ENCODE assay signal across 8 mouse cellular contexts in genomic region chr8:72491017-72491416, GRCm38 (mm10). TPM values are rescaled to one million over a fixed set of nuclear protein-coding genes. Genes with fewer than 3 reads are reported as not detected.
DNase-seq lines count a peak whose midpoint lies in the region; ATAC-seq and TF ChIP-seq lines count a peak whose summit lies in the region.

No protein-coding gene starts in this region.

- no peak for DNase-seq in kidney, adult 2 months
- DNase-seq in hindbrain, postnatal 0 days (ENCODE audit: low spot score): no peak
- DNase-seq in thymus, postnatal 4 days: no peak
- DNase-seq in spleen, postnatal 36 days (ENCODE audit: low spot score in 2 of 2): no peak
- DNase-seq in lung, adult 2 months: no peak

- H3K27me3 ChIP-seq in kidney, embryonic 14.5 days (ENCODE audit: control insufficient read depth, insufficient read depth, low read length): no peaks in the 10 kb centered on the region
- no peaks in the 10 kb centered on the region for H3K27me3 ChIP-seq in kidney, adult 2 months (replicated peaks; ENCODE audit: control insufficient read depth, insufficient read depth, low read length)
- no peaks in the 10 kb centered on the region for H3K27me3 ChIP-seq in embryonic facial prominence, embryonic 12.5 days
- H3K27me3 ChIP-seq in hindbrain, postnatal 0 days (ENCODE audit: insufficient read depth, low read length): no peaks in the 10 kb centered on the region
- no peaks in the 10 kb centered on the region for H3K27me3 ChIP-seq in midbrain, embryonic 16.5 days (ENCODE audit: control insufficient read depth, insufficient read depth, low read depth, low read length)

- no peaks in the 10 kb centered on the region for H3K9me3 ChIP-seq in kidney, embryonic 14.5 days (ENCODE audit: control insufficient read depth, low read length)
- H3K9me3 ChIP-seq in embryonic facial prominence, embryonic 12.5 days: no peaks in the 10 kb centered on the region
- H3K9me3 ChIP-seq in hindbrain, postnatal 0 days (ENCODE audit: low read length): no peaks in the 10 kb centered on the region
- no peaks in the 10 kb centered on the region for H3K9me3 ChIP-seq in midbrain, embryonic 16.5 days (replicated peaks; ENCODE audit: control insufficient read depth, low read length, poor library complexity, severe bottlenecking)

- 78% methylated on average over 2 of the region's 2 CpGs for WGBS in kidney, embryonic 14.5 days
- 54% methylated on average over 2 of the region's 2 CpGs for WGBS in kidney, adult 2 months
- WGBS in embryonic facial prominence, embryonic 12.5 days: 86% methylated on average over 2 of the region's 2 CpGs
- 85% methylated on average over 2 of the region's 2 CpGs for WGBS in hindbrain, postnatal 0 days
- WGBS in midbrain, embryonic 16.5 days: 86% methylated on average over 2 of the region's 2 CpGs
- WGBS in lung, adult 2 months: 72% methylated on average over 2 of the region's 2 CpGs

- TF ChIP-seq POLR2A in kidney, adult 2 months (IDR thresholded peaks at IDR 0.05; ENCODE audit: low read depth, low read length): no peak
- TF ChIP-seq POLR2A in lung, adult 2 months (IDR thresholded peaks at IDR 0.05; ENCODE audit: borderline replicate concordance, extremely low read depth, low read depth, low read length): no peak

- peaks cover 43% of the 10 kb centered on the region for H3K36me3 ChIP-seq in kidney, embryonic 14.5 days (ENCODE audit: control insufficient read depth, insufficient read depth, low read length)
- H3K36me3 ChIP-seq in kidney, adult 2 months (ENCODE audit: control insufficient read depth, insufficient read depth, low read length): no peaks in the 10 kb centered on the region
- H3K36me3 ChIP-seq in embryonic facial prominence, embryonic 12.5 days: peaks cover 43% of the 10 kb centered on the region
- peaks cover 24% of the 10 kb centered on the region for H3K36me3 ChIP-seq in hindbrain, postnatal 0 days (ENCODE audit: insufficient read depth, low read length)
- peaks cover 22% of the 10 kb centered on the region for H3K36me3 ChIP-seq in midbrain, embryonic 16.5 days (ENCODE audit: control insufficient read depth, insufficient read depth, low read length)

- H3K4me3 ChIP-seq in kidney, embryonic 14.5 days (ENCODE audit: low read length): peak overlapping the region; percentile 92; the same call in 1 of the 2 replicates
- no peak overlapping the region for H3K4me3 ChIP-seq in kidney, adult 2 months (ENCODE audit: insufficient read depth, low read depth, low read length)
- H3K4me3 ChIP-seq in embryonic facial prominence, embryonic 12.5 days: peak overlapping the region; percentile 91
- peak overlapping the region; percentile 91; the same call in 1 of the 2 replicates for H3K4me3 ChIP-seq in hindbrain, postnatal 0 days (ENCODE audit: low read length)
- peak overlapping the region; percentile 86 for H3K4me3 ChIP-seq in midbrain, embryonic 16.5 days (ENCODE audit: low read depth, low read length)
- H3K4me3 ChIP-seq in lung, adult 2 months (replicated peaks; ENCODE audit: extremely low read depth, low read depth, low read length): no peak overlapping the region

- no peak overlapping the region for H3K27ac ChIP-seq in kidney, embryonic 14.5 days (ENCODE audit: low read depth, low read length)
- no peak overlapping the region for H3K27ac ChIP-seq in kidney, adult 2 months (ENCODE audit: insufficient read depth, low read depth, low read length)
- H3K27ac ChIP-seq in embryonic facial prominence, embryonic 12.5 days: no peak overlapping the region
- H3K27ac ChIP-seq in hindbrain, postnatal 0 days: no peak overlapping the region
- no peak overlapping the region for H3K27ac ChIP-seq in midbrain, embryonic 16.5 days (ENCODE audit: low read length)

- TF ChIP-seq CTCF in kidney, adult 2 months (conservative IDR thresholded peaks at IDR 0.05; ENCODE audit: insufficient read depth, insufficient read length, low read depth, low read length): no peak
- no peak for TF ChIP-seq CTCF in hindbrain, postnatal 0 days (IDR thresholded peaks at IDR 0.05; ENCODE audit: low read depth)
- TF ChIP-seq CTCF in lung, adult 2 months (IDR thresholded peaks at IDR 0.05; ENCODE audit: insufficient read depth, low read length): no peak

- no peak for ATAC-seq in kidney, embryonic 14.5 days (ENCODE audit: low FRiP score, low TSS enrichment)
- ATAC-seq in embryonic facial prominence, embryonic 12.5 days (ENCODE audit: insufficient number of reproducible peaks, insufficient read depth, low FRiP score, low TSS enrichment): no peak
- ATAC-seq in hindbrain, postnatal 0 days: no peak
- ATAC-seq in midbrain, embryonic 16.5 days: no peak

- H3K4me1 ChIP-seq in kidney, embryonic 14.5 days (ENCODE audit: control insufficient read depth, insufficient read depth, low read length): peaks cover 11% of the 10 kb centered on the region
- H3K4me1 ChIP-seq in kidney, adult 2 months (ENCODE audit: control insufficient read depth, insufficient read depth, low read length): peaks cover 11% of the 10 kb centered on the region
- H3K4me1 ChIP-seq in embryonic facial prominence, embryonic 12.5 days: peaks cover 24% of the 10 kb centered on the region
- H3K4me1 ChIP-seq in hindbrain, postnatal 0 days (ENCODE audit: insufficient read depth, low read length): peaks cover 20% of the 10 kb centered on the region
- peaks cover 25% of the 10 kb centered on the region for H3K4me1 ChIP-seq in midbrain, embryonic 16.5 days (ENCODE audit: control insufficient read depth, insufficient read depth, low read length)
- H3K4me1 ChIP-seq in lung, adult 2 months (ENCODE audit: control insufficient read depth, insufficient read depth, low read length): peaks cover 13% of the 10 kb centered on the region

- H3K9ac ChIP-seq in kidney, embryonic 14.5 days (ENCODE audit: low read depth, low read length): peak overlapping the region; percentile 86; the same call in 1 of the 2 replicates
- H3K9ac ChIP-seq in embryonic facial prominence, embryonic 12.5 days: peak overlapping the region; percentile 92; the same call in 1 of the 2 replicates
- no peak overlapping the region for H3K9ac ChIP-seq in hindbrain, postnatal 0 days (replicated peaks; ENCODE audit: low read length)
- H3K9ac ChIP-seq in midbrain, embryonic 16.5 days (ENCODE audit: low read depth, low read length): no peak overlapping the region

- peak overlapping the region; percentile 90 for H3K4me2 ChIP-seq in kidney, embryonic 14.5 days (replicated peaks; ENCODE audit: low read depth, low read length)
- H3K4me2 ChIP-seq in embryonic facial prominence, embryonic 12.5 days (replicated peaks): peak overlapping the region; percentile 89
- peak overlapping the region; percentile 89; the same call in 1 of the 2 replicates for H3K4me2 ChIP-seq in hindbrain, postnatal 0 days (ENCODE audit: low read depth, low read length)
- H3K4me2 ChIP-seq in midbrain, embryonic 16.5 days (ENCODE audit: low read length): peak overlapping the region; percentile 96; the same call in 1 of the 2 replicates

RNA-seq across cellular contexts. Expression of gene Slc35e1, which starts 1.4 kb away (rescaled TPM):
- 10.8 and 19.7 TPM in 2 replicates for polyA plus RNA-seq in kidney, embryonic 14.5 days (2014; fragmentation: Nextera tagmentation; extraction: Ambion mirVana)
- 52.7 and 67.5 TPM in 2 replicates for polyA plus RNA-seq in kidney, adult 2 months (2012; rRNA removed)
- 29.4 and 33.0 TPM in 2 replicates for polyA plus RNA-seq in embryonic facial prominence, embryonic 12.5 days (2016; fragmentation: Nextera tagmentation; extraction: Ambion mirVana)
- 57.3 and 65.8 TPM in 2 replicates for total RNA-seq in hindbrain, postnatal 0 days (2014; rRNA removed)
- 12.5 and 12.9 TPM in 2 replicates for polyA plus RNA-seq in hindbrain, postnatal 0 days (2015; fragmentation: Nextera tagmentation; extraction: Ambion mirVana)
- polyA plus RNA-seq in midbrain, embryonic 16.5 days (2015; fragmentation: Nextera tagmentation; extraction: Ambion mirVana): 8.2 and 8.8 TPM in 2 replicates
- polyA plus RNA-seq in lung, adult 2 months (2012; rRNA removed): 66.5 and 74.9 TPM in 2 replicates

RNA-seq across cellular contexts. Expression of gene Cherp, which starts 16.0 kb away (rescaled TPM):
- 57.0 and 72.0 TPM in 2 replicates for polyA plus RNA-seq in kidney, embryonic 14.5 days (2014; fragmentation: Nextera tagmentation; extraction: Ambion mirVana)
- polyA plus RNA-seq in kidney, adult 2 months (2012; rRNA removed): 33.5 and 35.7 TPM in 2 replicates
- polyA plus RNA-seq in embryonic facial prominence, embryonic 12.5 days (2016; fragmentation: Nextera tagmentation; extraction: Ambion mirVana): 64.4 and 66.5 TPM in 2 replicates
- 27.0 and 90.6 TPM in 2 replicates for total RNA-seq in hindbrain, postnatal 0 days (2014; rRNA removed)
- 37.3 and 40.3 TPM in 2 replicates for polyA plus RNA-seq in hindbrain, postnatal 0 days (2015; fragmentation: Nextera tagmentation; extraction: Ambion mirVana)
- 55.3 and 55.7 TPM in 2 replicates for polyA plus RNA-seq in midbrain, embryonic 16.5 days (2015; fragmentation: Nextera tagmentation; extraction: Ambion mirVana)
- 44.5 and 47.0 TPM in 2 replicates for polyA plus RNA-seq in lung, adult 2 months (2012; rRNA removed)

RNA-seq across cellular contexts. Expression of gene 1700030K09Rik, which starts 47.3 kb away (rescaled TPM):
- 13.9 and 14.6 TPM in 2 replicates for polyA plus RNA-seq in kidney, embryonic 14.5 days (2014; fragmentation: Nextera tagmentation; extraction: Ambion mirVana)
- 6.8 and 7.2 TPM in 2 replicates for polyA plus RNA-seq in kidney, adult 2 months (2012; rRNA removed)
- 18.7 and 19.0 TPM in 2 replicates for polyA plus RNA-seq in embryonic facial prominence, embryonic 12.5 days (2016; fragmentation: Nextera tagmentation; extraction: Ambion mirVana)
- 8.6 and 11.3 TPM in 2 replicates for total RNA-seq in hindbrain, postnatal 0 days (2014; rRNA removed)
- polyA plus RNA-seq in hindbrain, postnatal 0 days (2015; fragmentation: Nextera tagmentation; extraction: Ambion mirVana): 13.1 and 13.2 TPM in 2 replicates
- 17.5 and 20.2 TPM in 2 replicates for polyA plus RNA-seq in midbrain, embryonic 16.5 days (2015; fragmentation: Nextera tagmentation; extraction: Ambion mirVana)
- 6.4 and 8.7 TPM in 2 replicates for polyA plus RNA-seq in lung, adult 2 months (2012; rRNA removed)

RNA-seq across cellular contexts. Expression of gene Calr3, which starts 47.3 kb away (rescaled TPM):
- polyA plus RNA-seq in kidney, embryonic 14.5 days (2014; fragmentation: Nextera tagmentation; extraction: Ambion mirVana): 1.6 and 2.1 TPM in 2 replicates
- polyA plus RNA-seq in kidney, adult 2 months (2012; rRNA removed): 0.77 TPM in 2 replicates
- 1.4 and 1.7 TPM in 2 replicates for polyA plus RNA-seq in embryonic facial prominence, embryonic 12.5 days (2016; fragmentation: Nextera tagmentation; extraction: Ambion mirVana)
- 0.40 and 0.42 TPM in 2 replicates for total RNA-seq in hindbrain, postnatal 0 days (2014; rRNA removed)
- polyA plus RNA-seq in hindbrain, postnatal 0 days (2015; fragmentation: Nextera tagmentation; extraction: Ambion mirVana): 1.4 and 1.9 TPM in 2 replicates
- 1.0 and 1.2 TPM in 2 replicates for polyA plus RNA-seq in midbrain, embryonic 16.5 days (2015; fragmentation: Nextera tagmentation; extraction: Ambion mirVana)
- 0.49 and 0.51 TPM in 2 replicates for polyA plus RNA-seq in lung, adult 2 months (2012; rRNA removed)

RNA-seq across cellular contexts. Expression of gene Med26, which starts 57.1 kb away (rescaled TPM):
- 11.1 and 15.8 TPM in 2 replicates for polyA plus RNA-seq in kidney, embryonic 14.5 days (2014; fragmentation: Nextera tagmentation; extraction: Ambion mirVana)
- polyA plus RNA-seq in kidney, adult 2 months (2012; rRNA removed): 6.1 and 7.9 TPM in 2 replicates
- polyA plus RNA-seq in embryonic facial prominence, embryonic 12.5 days (2016; fragmentation: Nextera tagmentation; extraction: Ambion mirVana): 22.3 and 23.4 TPM in 2 replicates
- 12.4 and 15.2 TPM in 2 replicates for total RNA-seq in hindbrain, postnatal 0 days (2014; rRNA removed)
- 14.0 and 15.5 TPM in 2 replicates for polyA plus RNA-seq in hindbrain, postnatal 0 days (2015; fragmentation: Nextera tagmentation; extraction: Ambion mirVana)
- polyA plus RNA-seq in midbrain, embryonic 16.5 days (2015; fragmentation: Nextera tagmentation; extraction: Ambion mirVana): 16.7 and 17.8 TPM in 2 replicates
- 10.0 and 14.3 TPM in 2 replicates for polyA plus RNA-seq in lung, adult 2 months (2012; rRNA removed)

Comparison
In these comparisons a context has a peak if more than half of its experiments do, and no peak if none do; other contexts are left out.
1. H3K4me3 ChIP-seq: peak in kidney, embryonic 14.5 days (single experiment), embryonic facial prominence, embryonic 12.5 days (single experiment), hindbrain, postnatal 0 days (single experiment) and midbrain, embryonic 16.5 days (single experiment); none in kidney, adult 2 months (single experiment) and lung, adult 2 months (single experiment).
2. H3K9ac ChIP-seq: peak in kidney, embryonic 14.5 days (single experiment) and embryonic facial prominence, embryonic 12.5 days (single experiment); none in hindbrain, postnatal 0 days (single experiment) and midbrain, embryonic 16.5 days (single experiment).
3. Peak in every context shown above with its lines, with median percentiles within 50 percentile points of each other: H3K4me2 ChIP-seq.